Mouse (Mus musculus): Measurements from ENCODE around the gene Ryr1. TPM values are rescaled to one million over a fixed set of nuclear protein-coding genes. Genes with fewer than 3 reads are reported as not detected.
"Not testable (repeated sequence)": the region's sequence is repeated elsewhere in the genome, so short reads cannot be mapped to it uniquely, and the experiment has no call there.

Ryr1 gene
- total RNA-seq, 2 experiments from 2014 or later = 0.07 to 0.13 TPM

DNA sequence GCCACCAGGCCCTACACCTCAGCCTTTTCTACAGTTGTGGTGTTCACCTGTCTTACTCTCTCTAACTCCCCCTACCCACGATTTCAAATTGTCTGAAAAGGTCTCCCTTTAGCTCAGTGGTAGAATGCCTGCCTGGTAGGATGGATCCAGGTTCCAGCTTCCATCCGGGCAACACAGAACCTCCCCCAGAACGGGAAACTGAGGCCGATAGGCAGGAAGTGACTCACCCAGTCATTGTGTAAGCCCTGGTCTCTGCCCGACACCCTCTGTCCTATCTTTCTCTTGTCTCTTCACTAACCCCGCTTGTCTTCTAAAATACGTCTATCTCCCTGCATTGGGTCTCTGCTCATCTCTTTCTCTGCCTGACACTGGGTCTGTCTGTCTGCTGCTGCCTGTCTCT is 139.8 kb downstream of the Ryr1 start:
- DNase-seq = no peak

DNA sequence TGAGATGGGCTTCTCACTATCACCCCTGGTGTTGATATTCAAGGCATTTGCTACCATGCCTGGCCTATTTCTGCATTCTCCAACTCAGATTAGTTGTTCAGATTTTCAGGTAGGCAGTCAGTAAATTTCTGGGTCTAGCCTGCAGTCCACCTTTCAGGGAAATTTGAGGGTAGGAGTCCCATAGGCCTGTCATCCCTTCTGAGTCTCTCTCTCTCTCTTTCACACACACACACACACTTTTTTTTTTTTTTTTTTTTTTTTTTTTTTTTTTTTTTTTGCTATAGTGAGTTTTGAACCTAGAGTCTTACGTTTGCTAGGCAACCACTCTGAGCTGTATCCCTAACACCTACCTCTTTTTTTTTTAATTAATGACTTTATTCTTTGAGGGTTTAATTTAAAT is 140.5 kb downstream of the Ryr1 start:
- DNase-seq = no peak

DNA sequence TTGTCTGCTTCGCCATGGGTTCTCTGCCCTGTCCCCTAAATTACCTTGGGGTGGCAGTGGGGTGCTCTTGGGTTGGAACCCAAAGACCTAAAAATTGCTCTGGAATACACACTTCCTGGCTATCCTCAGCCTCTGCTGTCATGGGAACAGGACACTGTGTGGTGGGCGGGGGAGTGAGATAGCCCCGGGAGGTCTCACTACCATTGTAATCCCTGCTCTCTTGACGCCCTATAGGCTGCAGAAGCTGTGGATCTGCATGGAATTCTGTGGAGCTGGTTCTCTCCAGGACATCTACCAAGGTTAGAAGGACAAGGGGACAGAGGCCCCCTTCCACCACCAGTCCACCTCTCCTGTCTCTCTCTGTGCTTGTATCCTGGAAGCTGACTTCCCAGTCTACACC is 141.1 kb downstream of the Ryr1 start:
- DNase-seq = no peak

DNA sequence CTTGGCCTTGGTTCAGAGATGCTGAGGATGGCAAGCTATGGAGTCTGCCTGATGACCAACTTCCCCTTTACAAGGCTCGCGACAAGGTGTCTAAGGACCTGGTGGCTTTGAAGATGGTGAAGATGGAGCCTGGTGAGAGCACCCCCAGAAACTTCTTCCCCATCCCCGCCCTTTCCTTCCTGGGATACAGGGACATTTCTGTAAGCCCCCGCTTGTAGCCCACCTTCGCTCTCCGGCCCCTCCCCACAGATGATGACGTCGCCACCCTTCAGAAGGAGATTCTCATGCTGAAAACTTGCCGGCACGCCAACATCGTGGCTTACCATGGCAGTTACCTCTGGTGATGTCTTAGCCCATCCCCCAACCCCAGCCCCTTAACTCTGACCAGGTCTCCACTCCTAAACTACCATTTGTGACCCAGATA is 141.8 kb downstream of the Ryr1 start:
- DNase-seq = no peak

DNA sequence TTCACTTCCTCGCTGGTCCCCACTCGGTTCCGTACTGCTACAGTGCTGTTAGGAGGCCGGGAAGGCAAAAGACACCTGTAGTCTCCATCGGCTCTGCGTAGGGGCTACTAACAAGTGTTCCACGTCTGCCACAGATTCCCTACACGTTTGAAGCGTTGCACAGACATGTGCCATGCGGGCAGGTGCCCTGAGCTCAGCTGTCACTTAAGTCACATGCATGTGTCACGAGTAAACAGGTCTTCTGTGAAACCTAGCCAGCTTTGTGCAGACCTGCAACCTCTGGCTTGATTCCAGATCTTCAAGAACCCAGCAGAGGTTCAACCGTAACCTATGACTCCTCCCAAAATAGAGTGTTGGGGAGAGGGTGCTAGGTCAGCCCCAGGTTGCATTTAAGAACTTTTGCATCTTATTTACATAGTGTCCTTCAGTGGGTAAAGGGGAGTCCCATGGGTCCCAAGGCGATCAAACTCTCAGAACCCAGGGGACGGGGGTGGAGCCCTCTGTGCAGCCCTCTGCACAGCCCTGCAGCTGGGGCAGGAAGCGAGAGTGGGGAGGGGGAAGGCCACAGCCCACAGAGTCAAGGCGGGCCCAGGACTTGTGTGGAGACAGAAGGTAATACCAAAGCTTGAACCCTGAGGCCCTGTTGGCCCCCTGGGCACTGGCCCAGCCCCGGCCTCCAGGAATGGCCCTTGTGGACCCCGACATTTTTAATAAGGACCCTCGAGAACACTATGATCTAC is 142.5 kb downstream of the Ryr1 start:
- DNase-seq = peak; percentile 21 to 67

DNA sequence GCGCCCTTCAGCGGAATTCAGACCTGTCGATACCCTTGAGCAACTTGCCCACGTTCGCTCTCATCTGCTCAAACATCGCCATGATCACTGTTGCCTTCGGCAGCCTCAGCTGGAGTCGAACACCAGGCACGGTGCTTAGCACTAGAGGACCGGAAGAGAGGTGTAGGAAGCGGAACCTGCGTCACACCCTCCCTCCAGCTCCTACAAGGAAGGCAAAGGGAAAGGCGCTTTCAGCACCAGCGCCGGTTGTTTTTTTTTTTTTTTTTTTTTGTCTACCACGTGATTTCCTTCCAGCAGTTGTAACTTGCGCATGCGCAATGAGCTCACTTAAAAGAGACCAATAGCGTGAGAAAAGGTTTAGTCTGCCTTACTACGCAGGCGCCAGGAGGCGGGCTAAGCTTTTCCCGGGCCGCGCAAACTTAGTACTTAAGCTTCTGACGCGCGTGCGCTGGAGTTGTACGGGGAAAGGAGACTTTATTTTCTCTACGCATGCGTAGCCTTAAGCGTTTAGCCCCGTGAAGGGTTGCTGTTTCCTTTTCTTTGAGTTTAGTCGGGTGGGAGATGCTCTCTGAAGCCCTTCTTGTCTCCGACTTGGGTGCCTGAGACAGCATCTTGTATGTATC is 143.2 kb downstream of the Ryr1 start, which contains the start of the genes Eif3k and Map4k1:
Gene Eif3k (minus strand): TSS at position 214 of the 623 bp plus-strand sequence.
Gene Map4k1 (plus strand): TSS at position 400 of the 623 bp plus-strand sequence.
- peak; percentile 97 to 98 for DNase-seq

DNA sequence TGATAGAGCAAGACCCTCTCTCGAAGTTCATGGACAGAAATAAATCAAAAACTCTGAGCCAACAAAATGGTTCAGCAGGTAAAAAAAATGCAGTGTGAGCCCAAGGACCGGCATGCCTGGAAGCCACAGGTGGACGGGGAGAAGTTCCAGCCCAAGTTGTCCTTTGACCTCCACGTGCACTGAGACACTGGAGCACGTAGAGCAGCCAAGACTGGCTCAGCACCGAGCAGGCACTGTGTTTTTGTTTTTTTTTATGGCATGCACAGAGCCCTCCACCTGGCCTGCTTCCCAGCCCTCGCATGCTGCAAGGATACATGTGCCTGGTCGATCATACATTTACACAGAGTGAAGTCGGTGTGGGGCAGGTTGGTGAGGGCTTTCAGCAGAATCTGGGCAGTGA is 147.4 kb downstream of the Ryr1 start:
- no peak for DNase-seq

DNA sequence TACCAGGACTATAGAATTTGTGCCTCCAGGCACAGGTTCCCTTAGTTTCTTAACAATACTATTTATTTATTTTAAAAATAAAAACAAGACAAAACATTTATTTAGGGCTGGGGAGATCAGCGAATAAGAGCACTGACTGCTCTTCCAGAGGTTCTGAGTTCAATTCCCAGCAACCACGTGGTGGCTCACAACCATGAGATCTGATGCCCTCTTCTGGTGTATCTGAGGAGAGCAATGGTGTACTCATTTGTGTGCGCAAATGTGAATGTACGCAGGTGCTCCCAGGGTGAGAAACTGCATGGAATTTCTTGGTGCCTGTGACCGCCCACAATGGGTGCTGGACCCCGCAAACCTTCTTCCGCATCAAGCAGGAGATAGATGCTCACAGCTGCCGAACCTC is 152.0 kb downstream of the Ryr1 start:
- no peak for DNase-seq

DNA sequence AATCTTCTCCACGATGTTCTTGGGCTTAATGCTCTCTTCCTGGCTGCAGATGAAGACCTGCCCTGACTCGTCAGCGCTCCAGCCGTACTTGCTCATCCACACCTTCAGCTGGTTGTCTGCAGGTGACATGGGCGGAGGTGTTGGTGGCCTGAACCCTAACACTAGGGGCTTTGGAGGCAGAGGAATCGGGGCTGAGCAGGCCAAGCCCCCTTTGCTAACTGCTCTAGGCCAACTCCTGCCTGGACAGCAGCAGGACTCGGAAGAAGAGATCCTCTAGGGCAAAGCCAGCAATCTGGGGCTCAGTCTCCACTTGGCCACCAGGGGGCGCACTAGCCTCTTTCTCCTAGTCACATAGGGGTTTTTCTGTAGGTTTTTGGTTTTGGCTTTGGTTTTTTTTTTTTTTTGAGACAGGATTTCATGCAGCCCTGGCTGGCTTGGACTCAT is 152.4 kb downstream of the Ryr1 start:
- DNase-seq = peak; percentile 73 to 87

DNA sequence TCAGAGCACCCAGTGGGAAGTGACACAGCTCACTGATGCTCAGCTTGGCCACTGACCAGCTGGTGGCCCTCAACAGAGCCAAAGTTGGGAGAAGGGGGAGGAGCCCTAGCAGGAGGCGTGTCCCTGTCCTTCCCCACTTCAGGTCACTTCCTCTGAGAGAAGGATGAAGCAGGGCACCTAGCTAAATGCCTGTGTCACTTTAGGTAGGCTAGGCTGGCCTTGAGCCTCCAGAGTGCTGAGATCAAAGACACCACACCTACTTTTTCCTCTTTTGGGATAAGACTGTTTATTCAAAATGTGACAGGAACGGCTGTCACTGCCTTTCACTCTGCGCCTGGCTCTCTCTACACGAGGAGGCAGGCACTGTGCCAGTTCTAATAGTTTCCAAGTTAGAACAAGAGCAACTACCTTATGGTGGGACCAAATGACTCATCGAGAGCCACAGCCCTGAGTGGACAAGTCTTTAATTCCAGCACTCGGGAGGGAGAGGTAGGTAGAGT is 153.2 kb downstream of the Ryr1 start:
- DNase-seq = peak; percentile 78

DNA sequence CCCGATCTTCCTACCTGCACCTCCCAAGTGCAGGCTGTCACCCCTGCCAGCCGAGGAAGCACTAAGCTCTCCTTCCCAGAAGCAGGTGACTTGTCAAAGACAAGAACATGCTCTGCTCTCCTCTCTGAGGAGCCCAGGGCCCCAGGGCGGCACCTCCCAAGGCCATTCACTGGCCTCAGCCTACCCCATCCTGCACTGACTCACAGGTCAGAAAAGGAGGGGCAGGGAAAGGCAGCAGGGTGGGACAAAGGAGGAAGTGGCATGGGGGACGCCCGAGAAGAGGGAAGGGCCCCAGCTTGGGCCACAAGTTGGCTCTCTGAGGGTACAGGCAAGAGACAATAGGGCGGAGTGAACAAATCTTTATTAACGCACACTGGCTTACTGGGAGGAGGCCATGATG is 153.9 kb downstream of the Ryr1 start:
- DNase-seq = no peak

DNA sequence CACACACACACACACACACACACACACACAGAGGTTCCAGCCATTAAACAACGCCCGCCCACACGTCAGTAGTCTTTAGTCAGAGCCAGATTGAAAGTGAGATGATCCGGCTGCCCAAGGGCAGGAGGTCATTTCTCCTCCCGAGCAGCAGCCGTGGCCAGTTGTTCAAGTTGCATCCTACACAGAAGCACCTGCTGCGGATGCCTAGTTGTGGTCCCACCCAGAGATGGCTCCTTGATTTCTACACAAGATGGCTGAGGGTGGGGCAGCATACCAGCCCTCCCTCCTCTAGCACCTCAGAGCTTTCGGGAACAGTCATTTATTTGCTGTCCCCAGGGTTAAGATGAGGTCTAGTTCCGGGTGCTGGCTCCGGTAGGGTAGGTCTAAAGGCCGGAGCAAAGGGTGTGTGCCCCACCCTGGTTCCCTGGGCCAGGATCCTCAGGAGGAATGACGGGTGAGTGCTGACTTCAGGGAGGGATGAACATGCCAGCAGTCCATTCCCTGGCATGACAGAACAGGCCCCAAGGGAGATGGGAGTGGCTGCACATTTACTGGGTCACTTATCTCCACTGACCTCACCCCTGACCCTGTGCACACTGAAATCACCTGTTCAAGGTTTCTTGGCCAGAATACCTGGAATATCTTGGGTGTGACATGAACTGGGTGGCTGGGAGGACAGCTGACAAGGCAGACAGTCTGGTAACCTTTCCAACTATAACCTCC is 155.1 kb downstream of the Ryr1 start:
- peak in 1 of 2 experiments; percentile 27 for DNase-seq

DNA sequence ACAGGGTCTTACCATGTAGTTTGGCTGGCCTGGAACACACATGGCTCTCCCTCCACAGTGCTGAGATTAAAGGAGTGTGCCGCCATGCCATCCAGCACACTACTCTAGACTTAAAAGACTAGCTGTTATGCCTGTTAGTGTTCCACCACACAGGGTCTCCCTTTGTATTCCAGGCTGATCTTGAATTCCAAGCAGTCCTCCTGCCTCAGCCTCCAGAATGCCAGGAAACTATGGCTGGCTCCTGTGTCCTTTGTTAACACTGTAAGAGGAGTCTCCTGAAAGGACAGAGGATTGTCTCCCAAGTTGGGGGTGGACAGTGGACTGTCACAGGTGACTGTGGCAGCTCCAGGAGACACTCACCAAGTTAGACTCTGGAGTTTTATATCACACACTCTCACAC is 155.7 kb downstream of the Ryr1 start:
- DNase-seq = no peak

DNA sequence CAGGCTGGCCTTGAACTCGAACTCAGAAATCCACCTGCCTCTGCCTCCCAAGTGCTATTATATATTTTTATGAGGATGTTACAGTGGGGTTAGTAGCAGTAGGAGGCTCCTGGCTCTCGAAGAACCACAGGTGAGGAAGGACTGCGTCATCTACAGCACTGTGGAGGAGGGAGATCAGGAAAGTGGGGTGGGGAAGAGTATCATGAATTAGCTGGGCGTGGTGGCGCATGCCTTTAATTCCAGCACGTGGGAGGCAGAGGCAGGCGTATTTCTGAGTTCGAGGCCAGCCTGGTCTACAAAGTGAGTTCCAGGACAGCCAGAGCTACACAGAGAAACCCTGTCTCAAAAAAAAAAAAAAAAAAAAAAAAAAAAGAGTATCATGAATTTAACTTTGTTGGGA is 156.9 kb downstream of the Ryr1 start:
- DNase-seq = not testable (repeated sequence)

DNA sequence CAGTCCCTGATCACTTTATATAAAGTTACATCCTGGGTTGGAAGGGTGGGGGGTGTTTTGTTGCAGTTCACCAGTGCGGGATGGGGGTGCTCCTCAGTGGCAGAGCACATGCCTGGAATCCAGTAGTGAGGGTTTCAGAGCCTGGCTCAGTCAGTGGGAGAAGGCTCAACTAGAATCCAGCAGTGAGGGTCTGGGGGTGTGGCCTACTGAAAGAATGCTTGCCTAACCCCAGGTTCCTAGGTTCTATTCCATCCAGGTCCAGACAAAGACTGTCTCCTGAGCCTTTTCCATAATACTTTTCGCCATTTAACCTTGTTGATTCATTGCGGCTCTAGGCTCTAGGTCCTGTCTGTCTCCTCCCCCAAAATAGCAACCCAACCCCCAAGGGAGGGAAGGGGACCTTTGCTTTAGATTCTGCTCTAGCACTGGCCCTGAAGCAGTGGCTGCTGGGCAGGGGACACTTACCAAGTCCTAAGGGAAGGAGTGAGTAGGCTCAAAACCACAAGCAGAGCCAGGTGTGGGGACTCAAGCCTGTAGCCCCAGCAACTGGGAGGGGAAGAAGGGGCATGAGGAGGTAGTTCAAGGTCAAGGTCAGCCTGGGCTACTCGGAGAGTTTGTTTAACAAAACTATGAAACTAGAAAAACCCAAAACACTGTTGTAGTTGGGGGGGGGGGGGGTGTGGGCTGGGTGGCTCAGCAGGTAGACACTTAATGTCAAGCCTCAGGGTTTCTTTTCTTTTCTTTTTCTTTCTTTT is 158.1 kb downstream of the Ryr1 start:
- no peak for DNase-seq

DNA sequence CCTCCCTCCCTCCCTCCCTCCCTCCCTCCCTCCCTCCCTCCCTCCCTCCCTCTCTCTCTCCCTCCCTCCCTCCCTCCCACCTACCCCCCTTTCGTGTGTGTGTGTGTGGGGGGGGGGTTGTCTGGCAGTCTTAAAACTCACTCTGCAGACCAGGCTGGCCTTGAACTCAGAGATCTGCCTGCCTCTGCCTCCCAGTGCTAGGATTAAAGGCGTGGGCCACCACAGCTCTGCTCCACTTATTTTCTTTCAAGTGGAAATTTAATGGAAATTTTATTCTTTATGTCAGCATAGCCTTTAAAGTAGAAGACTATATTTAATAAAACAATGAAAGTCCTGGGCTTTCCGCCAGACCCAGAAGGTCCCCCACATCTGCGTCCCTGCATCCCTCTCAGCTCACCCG is 158.8 kb downstream of the Ryr1 start:
- no peak for DNase-seq

DNA sequence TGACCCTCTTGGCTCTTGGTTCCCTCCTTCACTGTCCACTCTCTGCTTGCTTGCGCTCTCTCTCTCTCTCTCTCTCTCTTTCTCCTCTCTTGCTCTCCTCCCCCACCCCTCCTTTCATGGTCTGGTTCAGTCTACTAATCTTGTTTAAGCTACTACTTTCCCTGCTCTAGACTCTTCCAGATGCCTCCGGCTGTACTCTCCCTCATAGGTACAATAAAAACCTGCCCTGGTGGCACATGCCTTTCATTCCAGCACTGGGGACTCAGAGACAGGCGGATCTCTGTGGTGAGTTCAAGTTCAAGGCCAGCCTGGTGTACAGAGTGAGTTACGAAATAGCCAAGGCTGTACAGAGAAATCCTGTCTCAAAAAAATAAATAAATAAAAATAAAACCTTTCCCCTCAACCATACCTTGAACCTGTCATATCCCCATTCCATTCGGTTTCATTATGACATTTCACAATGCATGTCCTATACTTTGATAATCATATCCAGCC is 159.6 kb downstream of the Ryr1 start:
- DNase-seq = no peak

DNA sequence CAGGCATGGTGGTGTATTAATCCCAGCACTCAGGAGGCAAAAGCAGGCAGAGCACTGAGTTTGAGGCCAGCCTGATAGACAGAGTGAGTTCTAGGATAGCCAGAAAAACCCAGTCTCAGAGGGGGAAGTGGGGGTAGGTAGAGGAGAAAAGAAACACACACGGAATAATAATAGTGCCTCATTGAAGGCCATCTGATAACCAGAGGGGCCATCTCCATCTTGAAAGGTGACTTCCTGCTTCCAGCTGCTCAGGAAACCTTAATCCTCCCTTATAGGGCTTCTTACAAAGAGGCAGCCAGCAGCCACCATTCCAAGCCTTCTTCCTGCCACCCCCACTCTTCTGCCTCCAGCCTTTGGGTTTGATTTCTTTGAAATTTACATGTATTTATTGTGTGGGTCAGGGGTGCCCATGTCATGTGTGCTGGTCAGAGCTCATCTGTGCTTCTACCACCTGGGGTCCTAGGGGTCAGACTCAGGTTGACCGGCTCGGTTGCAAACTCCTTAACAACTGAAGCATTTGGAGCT is 161.5 kb downstream of the Ryr1 start:
- no peak for DNase-seq

DNA sequence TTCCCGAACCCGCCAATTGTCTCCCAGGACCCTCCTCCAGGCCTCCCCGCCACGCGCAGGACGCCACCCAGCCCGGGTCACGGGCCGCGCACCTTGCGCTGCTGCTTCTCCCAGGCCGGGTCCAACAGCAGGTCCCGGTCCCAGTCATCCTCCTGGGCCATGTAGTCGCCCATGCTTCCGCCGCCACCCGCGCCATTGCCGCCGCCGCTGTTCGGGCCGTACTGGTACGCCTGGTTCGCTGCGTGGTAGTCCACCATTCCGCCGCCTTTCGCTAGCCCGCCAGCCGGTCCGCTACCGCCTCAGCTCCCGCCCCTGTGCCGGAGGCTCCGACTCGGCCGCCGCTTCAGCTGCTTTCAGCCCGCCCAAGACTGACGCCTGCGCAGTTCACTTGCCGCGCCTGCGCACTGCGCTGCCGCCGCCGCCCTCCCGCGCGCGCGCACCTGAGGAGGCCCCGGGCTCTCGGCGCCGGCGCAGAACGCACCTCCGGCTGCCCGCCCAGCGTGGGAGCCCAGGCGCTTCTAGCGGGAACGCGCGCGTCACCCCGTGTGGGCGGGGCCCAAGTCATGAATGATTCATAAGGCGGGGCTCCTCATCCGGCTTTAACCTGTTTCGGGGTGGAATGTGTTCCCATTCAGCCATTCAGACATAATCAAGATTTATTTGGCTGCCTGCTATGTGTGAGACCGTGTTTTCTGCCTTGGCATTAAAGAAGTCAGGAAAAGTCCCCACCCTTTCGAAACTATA is 162.9 kb downstream of the Ryr1 start, which contains the start of gene Actn4:
Gene Actn4 (minus strand): TSS at position 414 of the 744 bp plus-strand sequence.
- peak; percentile 98 to 99 for DNase-seq

DNA sequence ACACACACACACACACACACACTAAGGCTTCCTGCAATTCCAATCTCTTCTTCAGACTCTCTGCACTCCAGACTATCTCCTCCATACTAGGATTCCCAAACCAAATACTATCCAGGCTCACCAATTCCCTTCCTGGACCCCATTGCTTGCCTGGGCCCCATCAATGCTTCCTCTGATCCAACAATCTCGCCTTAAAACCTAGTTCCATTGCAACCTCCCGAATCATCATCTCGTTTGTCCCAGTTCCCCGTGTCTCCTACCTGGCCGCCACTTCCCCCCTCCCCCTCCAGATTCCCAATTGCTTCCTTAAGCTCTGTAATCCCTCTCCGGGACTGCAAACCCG is 163.4 kb downstream of the Ryr1 start:
- DNase-seq = no peak

All from heart, adult 18-20 months (tissue).